Mouse (Mus musculus): ENCODE data around the gene Stk32c. TPM values are rescaled to one million over a fixed set of nuclear protein-coding genes. Genes with fewer than 3 reads are reported as not detected.

Stk32c gene
- polyA plus RNA-seq, 1 experiment, result 154 TPM

GRCm38 (mm10) chr7:139164410-139164809, 48.7 kb downstream of the Stk32c start:
- H3K4me3 ChIP-seq (ENCODE audit: insufficient read depth, low read length), result no peak overlapping the region
- no peak overlapping the region for H3K27ac ChIP-seq (ENCODE audit: insufficient read depth, low read length)
- peaks cover 6% of the 10 kb centered on the region for H3K4me1 ChIP-seq (ENCODE audit: control insufficient read depth, insufficient read depth, low read length)
- TF ChIP-seq POLR2A (IDR thresholded peaks at IDR 0.05; ENCODE audit: extremely low read depth, insufficient read depth, low read length), result no peak
- no peak for TF ChIP-seq CTCF (IDR thresholded peaks at IDR 0.05; ENCODE audit: extremely low read depth, insufficient read depth, low read length)

- Histone ChIP-seq H3K4me1 (ENCODE audit: control insufficient read depth, insufficient read depth, low read length) (peaks cover 22% of the 10 kb centered on the region), H3K27ac (ENCODE audit: insufficient read depth, low read length) (peak overlapping the region; percentile 74), H3K4me3 (ENCODE audit: insufficient read depth, low read length) (no peak overlapping the region)
- TF ChIP-seq CTCF (IDR thresholded peaks at IDR 0.05; ENCODE audit: extremely low read depth, insufficient read depth, low read length), result no peak
- no peak for TF ChIP-seq POLR2A (IDR thresholded peaks at IDR 0.05; ENCODE audit: extremely low read depth, insufficient read depth, low read length)
Measured at GRCm38 (mm10) chr7:139158956-139159355, 54.2 kb downstream of the Stk32c start.

- H3K4me3 ChIP-seq (ENCODE audit: insufficient read depth, low read length), result no peak overlapping the region
- peak overlapping the region; percentile 74 for H3K27ac ChIP-seq (ENCODE audit: insufficient read depth, low read length)
- TF ChIP-seq POLR2A (IDR thresholded peaks at IDR 0.05; ENCODE audit: extremely low read depth, insufficient read depth, low read length) (0 out of 2 replicates have a peak, but pooled peaks have one; percentile 38), CTCF (IDR thresholded peaks at IDR 0.05; ENCODE audit: extremely low read depth, insufficient read depth, low read length) (no peak)
- H3K4me1 ChIP-seq (ENCODE audit: control insufficient read depth, insufficient read depth, low read length), result peaks cover 22% of the 10 kb centered on the region
Measured at GRCm38 (mm10) chr7:139158549-139158948, 54.6 kb downstream of the Stk32c start.

DNA sequence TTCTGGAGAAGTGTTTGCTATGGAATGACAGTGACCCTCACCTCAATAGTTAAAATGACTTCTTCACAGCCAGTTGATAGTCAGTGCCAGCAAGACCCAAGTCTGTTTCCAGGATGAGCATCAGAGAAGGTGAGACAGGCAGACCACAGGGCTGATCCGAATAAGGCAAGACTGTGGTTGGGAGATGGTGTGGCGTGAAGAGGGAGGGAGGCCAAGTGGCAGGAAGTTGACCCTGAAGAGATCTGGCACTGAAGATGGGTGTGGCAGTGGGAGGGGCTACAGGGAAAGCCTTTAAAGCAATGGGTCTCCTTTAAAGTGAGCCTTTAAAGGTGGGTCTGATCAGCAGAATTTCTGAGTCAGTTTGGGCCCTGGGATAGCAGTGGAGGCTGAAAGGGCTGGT, 55.6 kb downstream of the Stk32c start:
- no peak for TF ChIP-seq CTCF (IDR thresholded peaks at IDR 0.05; ENCODE audit: extremely low read depth, insufficient read depth, low read length)
- TF ChIP-seq POLR2A (IDR thresholded peaks at IDR 0.05; ENCODE audit: extremely low read depth, insufficient read depth, low read length), result no peak
- Histone ChIP-seq H3K27ac (ENCODE audit: insufficient read depth, low read length) (no peak overlapping the region), H3K4me3 (ENCODE audit: insufficient read depth, low read length) (no peak overlapping the region), H3K4me1 (ENCODE audit: control insufficient read depth, insufficient read depth, low read length) (peaks cover 29% of the 10 kb centered on the region)

DNA sequence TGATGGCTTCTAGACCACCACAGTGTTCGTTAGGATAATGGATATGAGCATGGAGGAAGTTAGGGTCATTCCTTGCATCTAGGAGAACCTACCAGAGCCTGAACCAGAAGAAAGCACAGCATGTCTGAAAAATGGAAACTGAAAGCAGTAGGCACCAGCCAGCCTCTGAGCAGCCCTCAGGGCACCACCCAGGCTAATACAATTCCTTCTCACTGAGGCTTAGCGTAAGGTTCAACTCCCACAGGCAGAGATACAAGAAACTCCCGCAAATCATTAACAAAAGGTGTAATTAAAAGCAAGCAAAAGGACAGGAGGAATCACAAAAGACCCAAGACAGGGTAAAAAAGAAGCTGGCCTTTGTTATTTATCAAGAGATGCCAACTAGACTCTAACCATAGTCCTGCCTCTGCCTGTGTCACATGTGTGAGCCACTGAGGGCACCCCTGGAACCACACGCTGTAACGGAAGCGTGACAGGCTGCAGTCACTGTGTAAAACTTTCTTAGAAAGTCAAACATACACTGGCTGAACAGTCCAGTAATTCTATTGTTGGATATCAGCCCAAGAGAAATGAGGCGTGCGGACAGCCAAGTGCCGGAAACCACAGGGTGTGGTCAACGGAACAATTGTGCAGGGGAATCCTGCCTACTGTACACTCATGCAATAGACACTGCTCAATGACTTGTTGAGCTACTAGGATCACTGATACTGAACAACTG, 56.6 kb downstream of the Stk32c start:
- peaks cover 30% of the 10 kb centered on the region for H3K4me1 ChIP-seq (ENCODE audit: control insufficient read depth, insufficient read depth, low read length)
- TF ChIP-seq CTCF (IDR thresholded peaks at IDR 0.05; ENCODE audit: extremely low read depth, insufficient read depth, low read length) (no peak), POLR2A (IDR thresholded peaks at IDR 0.05; ENCODE audit: extremely low read depth, insufficient read depth, low read length) (no peak)
- no peak overlapping the region for H3K27ac ChIP-seq (ENCODE audit: insufficient read depth, low read length)

GRCm38 (mm10) chr7:139152927-139153326, 60.2 kb downstream of the Stk32c start:
- Histone ChIP-seq H3K4me3 (ENCODE audit: insufficient read depth, low read length) (no peak overlapping the region), H3K27ac (ENCODE audit: insufficient read depth, low read length) (peak overlapping the region; percentile 8; the same call in 1 of the 2 replicates), H3K4me1 (ENCODE audit: control insufficient read depth, insufficient read depth, low read length) (peaks cover 31% of the 10 kb centered on the region)
- no peak for TF ChIP-seq POLR2A (IDR thresholded peaks at IDR 0.05; ENCODE audit: extremely low read depth, insufficient read depth, low read length)
- TF ChIP-seq CTCF (IDR thresholded peaks at IDR 0.05; ENCODE audit: extremely low read depth, insufficient read depth, low read length), result no peak

More for the DNA sequence above, 56.6 kb downstream of the Stk32c start:
- no peak overlapping the region for H3K4me3 ChIP-seq (ENCODE audit: insufficient read depth, low read length)

GRCm38 (mm10) chr7:139151116-139151515, 62.0 kb downstream of the Stk32c start:
- peaks cover 33% of the 10 kb centered on the region for H3K4me1 ChIP-seq (ENCODE audit: control insufficient read depth, insufficient read depth, low read length)
- H3K4me3 ChIP-seq (ENCODE audit: insufficient read depth, low read length), result no peak overlapping the region
- peak overlapping the region; percentile 38 for H3K27ac ChIP-seq (ENCODE audit: insufficient read depth, low read length)
- TF ChIP-seq CTCF (IDR thresholded peaks at IDR 0.05; ENCODE audit: extremely low read depth, insufficient read depth, low read length) (no peak), POLR2A (IDR thresholded peaks at IDR 0.05; ENCODE audit: extremely low read depth, insufficient read depth, low read length) (peak; percentile 62; the same call in 1 of the 2 replicates)

DNA sequence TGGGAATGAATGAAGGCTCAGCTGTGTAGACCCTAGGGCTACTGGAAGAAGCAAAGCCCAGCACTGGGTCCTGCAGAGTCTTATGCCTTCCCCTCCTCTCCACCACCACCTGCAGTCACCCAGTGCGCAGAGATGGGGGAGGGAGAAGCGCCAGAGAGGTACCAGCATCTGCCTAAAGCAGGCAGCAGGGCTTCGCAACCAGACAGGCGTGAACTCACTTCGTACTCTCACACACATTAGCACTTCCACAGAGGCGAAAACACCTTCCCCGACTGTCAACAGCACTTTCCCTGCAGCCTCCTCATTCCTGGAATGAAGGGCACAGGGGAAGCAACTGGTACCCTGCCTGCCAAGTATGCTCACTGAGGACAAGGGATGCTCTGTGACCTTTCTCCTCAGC, 63.7 kb downstream of the Stk32c start:
- no peak for TF ChIP-seq CTCF (IDR thresholded peaks at IDR 0.05; ENCODE audit: extremely low read depth, insufficient read depth, low read length)
- TF ChIP-seq POLR2A (IDR thresholded peaks at IDR 0.05; ENCODE audit: extremely low read depth, insufficient read depth, low read length), result no peak
- Histone ChIP-seq H3K27ac (ENCODE audit: insufficient read depth, low read length) (no peak overlapping the region), H3K4me3 (ENCODE audit: insufficient read depth, low read length) (no peak overlapping the region), H3K4me1 (ENCODE audit: control insufficient read depth, insufficient read depth, low read length) (peaks cover 32% of the 10 kb centered on the region)

DNA sequence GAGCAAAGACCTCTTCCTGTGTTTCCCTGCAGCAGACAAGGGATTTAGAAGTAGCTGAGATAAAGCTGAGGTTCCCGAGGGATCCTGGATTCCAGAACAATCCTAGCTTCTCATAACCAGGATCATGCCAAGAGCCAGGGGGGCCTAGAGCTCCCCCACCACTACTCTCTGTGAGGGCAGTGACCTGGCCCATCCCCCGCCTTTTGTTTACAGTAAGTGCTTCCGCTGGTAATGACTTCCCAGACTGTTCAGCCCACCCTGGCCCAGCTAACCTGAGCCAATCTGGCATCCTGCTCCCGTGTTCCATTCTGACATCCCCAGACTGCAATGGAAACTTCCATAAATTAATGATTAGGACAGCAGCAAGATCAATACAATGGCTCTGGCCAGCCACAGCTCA, 65.7 kb downstream of the Stk32c start:
- Histone ChIP-seq H3K4me3 (ENCODE audit: insufficient read depth, low read length) (no peak overlapping the region), H3K4me1 (ENCODE audit: control insufficient read depth, insufficient read depth, low read length) (peaks cover 24% of the 10 kb centered on the region), H3K27ac (ENCODE audit: insufficient read depth, low read length) (no peak overlapping the region)
- TF ChIP-seq CTCF (IDR thresholded peaks at IDR 0.05; ENCODE audit: extremely low read depth, insufficient read depth, low read length) (no peak), POLR2A (IDR thresholded peaks at IDR 0.05; ENCODE audit: extremely low read depth, insufficient read depth, low read length) (no peak)

DNA sequence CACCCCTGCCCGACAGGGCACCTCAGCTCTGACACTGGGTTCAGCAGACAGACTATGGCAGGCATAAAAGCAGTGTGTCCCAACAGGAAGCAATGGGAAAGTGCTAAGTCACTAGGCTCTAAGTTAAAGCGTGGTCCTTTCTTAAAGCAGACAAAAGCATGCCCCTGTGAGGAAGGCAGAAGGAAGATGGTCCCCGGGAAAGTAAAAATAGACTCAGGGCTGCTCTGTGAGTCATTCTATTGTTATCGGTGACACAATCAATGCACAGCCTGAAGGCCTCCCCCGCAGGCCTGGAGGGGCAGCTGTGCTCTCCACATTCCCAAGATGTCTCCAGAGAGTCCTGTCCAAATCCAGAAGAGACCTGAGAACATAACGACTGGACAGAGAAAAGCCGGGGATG, 67.2 kb downstream of the Stk32c start:
- Histone ChIP-seq H3K4me1 (ENCODE audit: control insufficient read depth, insufficient read depth, low read length) (peaks cover 17% of the 10 kb centered on the region), H3K27ac (ENCODE audit: insufficient read depth, low read length) (no peak overlapping the region), H3K4me3 (ENCODE audit: insufficient read depth, low read length) (no peak overlapping the region)
- TF ChIP-seq CTCF (IDR thresholded peaks at IDR 0.05; ENCODE audit: extremely low read depth, insufficient read depth, low read length), result no peak
- TF ChIP-seq POLR2A (IDR thresholded peaks at IDR 0.05; ENCODE audit: extremely low read depth, insufficient read depth, low read length), result no peak
